Mouse (Mus musculus): Measurements from ENCODE around the gene Sell. TPM values are rescaled to one million over a fixed set of nuclear protein-coding genes. Genes with fewer than 3 reads are reported as not detected.

The Sell gene
- polyA plus RNA-seq, 1 experiment from 2014 or later, result not detected

Other genes starting within 250 kb of the Sell start
- 16.0 and 17.1 TPM in 2 replicates for gene Scyl3, start 132.9 kb upstream of the Sell start, polyA plus RNA-seq (2016; fragmentation: Nextera tagmentation; extraction: Ambion mirVana)
- gene BC055324, start 67.2 kb upstream of the Sell start, polyA plus RNA-seq (2016; fragmentation: Nextera tagmentation; extraction: Ambion mirVana), result 18.9 and 19.2 TPM in 2 replicates
- gene Mettl18, start 67.1 kb upstream of the Sell start, polyA plus RNA-seq (2016; fragmentation: Nextera tagmentation; extraction: Ambion mirVana), result 6.4 and 7.4 TPM in 2 replicates
- gene Sele, start 13.7 kb upstream of the Sell start, polyA plus RNA-seq (2016; fragmentation: Nextera tagmentation; extraction: Ambion mirVana), result 0.37 and 0.46 TPM in 2 replicates
- 0.06 TPM in 1 of 2 replicates, not detected in the other for gene Selp, start 53.3 kb downstream of the Sell start, polyA plus RNA-seq (2016; fragmentation: Nextera tagmentation; extraction: Ambion mirVana)
- gene F5, start 89.9 kb downstream of the Sell start, polyA plus RNA-seq (2016; fragmentation: Nextera tagmentation; extraction: Ambion mirVana), result 0.55 and 0.87 TPM in 2 replicates
- gene Slc19a2, start 187.1 kb downstream of the Sell start, polyA plus RNA-seq (2016; fragmentation: Nextera tagmentation; extraction: Ambion mirVana), result 10.9 and 11.0 TPM in 2 replicates
- gene Ccdc181, start 213.6 kb downstream of the Sell start, polyA plus RNA-seq (2016; fragmentation: Nextera tagmentation; extraction: Ambion mirVana), result 9.3 and 9.7 TPM in 2 replicates
- 17.6 and 17.7 TPM in 2 replicates for gene Nme7, start 242.1 kb downstream of the Sell start, polyA plus RNA-seq (2016; fragmentation: Nextera tagmentation; extraction: Ambion mirVana)
- gene Blzf1, start 245.5 kb downstream of the Sell start, polyA plus RNA-seq (2016; fragmentation: Nextera tagmentation; extraction: Ambion mirVana), result 28.0 and 29.9 TPM in 2 replicates